Mouse (Mus musculus): ENCODE measurements around the gene Exosc5. TPM values are rescaled to one million over a fixed set of nuclear protein-coding genes. Genes with fewer than 3 reads are reported as not detected.

Exosc5 gene
- polyA plus RNA-seq, 1 experiment from 2014 or later, result 44.2 TPM

- Histone ChIP-seq H3K9me3 (no peaks in the 10 kb centered on the region), H3K4me2 (replicated peaks) (no peak overlapping the region), H3K27me3 (no peaks in the 10 kb centered on the region), H3K27ac (no peak overlapping the region), H3K9ac (replicated peaks) (no peak overlapping the region), H3K4me3 (replicated peaks) (no peak overlapping the region), H3K36me3 (peaks cover 28% of the 10 kb centered on the region), H3K4me1 (replicated peaks) (0 out of 2 replicates have a peak, but pooled peaks cover 5% of the 10 kb centered on the region)
- no peak for ATAC-seq
- WGBS, result 73% methylated on average over 4 of the region's 4 CpGs
Observed at GRCm38 (mm10) chr7:25644631-25645030, 14.3 kb upstream of the Exosc5 start.

DNA sequence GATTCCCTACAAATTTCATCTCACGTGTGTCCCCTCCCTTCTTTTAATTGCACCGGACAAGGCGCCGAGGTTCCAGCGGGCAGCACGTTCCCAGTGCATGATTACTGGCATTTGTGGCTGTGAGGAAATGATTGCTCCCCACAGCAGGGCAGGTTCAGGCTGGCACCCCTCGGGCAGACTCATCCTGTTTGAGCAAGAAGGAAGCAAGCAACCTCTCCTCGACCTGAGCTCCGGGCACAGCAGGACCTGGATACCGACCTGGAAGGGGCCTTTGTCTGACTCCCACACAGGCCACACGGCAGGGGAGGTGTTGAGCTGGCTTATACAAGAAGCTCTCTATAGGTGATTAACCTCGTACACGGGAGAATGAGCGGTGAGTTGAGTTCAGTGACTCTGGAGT, 13.9 kb upstream of the Exosc5 start:
- Histone ChIP-seq H3K4me1 (replicated peaks) (0 out of 2 replicates have a peak, but pooled peaks cover 5% of the 10 kb centered on the region), H3K27me3 (no peaks in the 10 kb centered on the region), H3K9ac (replicated peaks) (no peak overlapping the region), H3K9me3 (no peaks in the 10 kb centered on the region), H3K27ac (no peak overlapping the region), H3K4me3 (replicated peaks) (no peak overlapping the region), H3K4me2 (replicated peaks) (no peak overlapping the region), H3K36me3 (peaks cover 24% of the 10 kb centered on the region)
- no peak for ATAC-seq
- WGBS, result 48% methylated on average over 14 of the region's 14 CpGs

DNA sequence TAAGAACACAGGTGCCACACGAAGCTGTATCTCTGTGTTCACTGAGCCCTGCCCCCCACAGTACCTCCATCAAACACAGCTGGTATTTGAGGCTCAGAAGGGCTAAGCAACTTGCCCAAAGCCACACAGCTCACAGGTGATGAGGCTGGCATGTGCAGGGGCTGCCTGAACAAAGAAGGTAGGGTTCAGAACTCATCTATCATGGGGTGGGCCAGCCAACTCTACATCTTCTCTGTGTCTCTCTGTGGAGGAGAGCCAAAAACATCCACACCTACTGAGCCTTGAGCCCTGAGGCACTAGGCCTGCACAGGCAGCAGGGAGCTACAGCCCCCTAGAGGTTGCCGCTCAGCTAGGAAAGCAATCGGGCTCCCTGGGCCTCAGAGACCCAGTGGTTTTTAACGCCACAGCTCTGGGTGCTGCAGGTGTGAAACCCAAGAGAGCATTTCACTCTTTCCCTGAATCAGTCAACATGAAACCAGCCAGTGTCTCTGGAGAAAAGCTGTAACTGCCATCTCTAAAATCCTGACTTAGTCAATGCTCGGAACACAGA, 11.3 kb upstream of the Exosc5 start:
- Histone ChIP-seq H3K4me2 (replicated peaks) (no peak overlapping the region), H3K27ac (no peak overlapping the region), H3K4me3 (replicated peaks) (no peak overlapping the region), H3K9ac (replicated peaks) (no peak overlapping the region), H3K4me1 (replicated peaks) (0 out of 2 replicates have a peak, but pooled peaks cover 5% of the 10 kb centered on the region), H3K9me3 (no peaks in the 10 kb centered on the region), H3K36me3 (peaks cover 7% of the 10 kb centered on the region), H3K27me3 (no peaks in the 10 kb centered on the region)
- no peak for ATAC-seq
- 61% methylated on average over 5 of the region's 5 CpGs for WGBS

GRCm38 (mm10) chr7:25649839-25650238, 9.1 kb upstream of the Exosc5 start:
- 89% methylated on average over 5 of the region's 5 CpGs for WGBS
- H3K9me3 ChIP-seq, result no peaks in the 10 kb centered on the region
- no peak overlapping the region for H3K4me2 ChIP-seq (replicated peaks)
- H3K4me1 ChIP-seq (replicated peaks), result 0 out of 2 replicates have a peak, but pooled peaks cover 5% of the 10 kb centered on the region
- peaks cover 6% of the 10 kb centered on the region for H3K36me3 ChIP-seq
- H3K27me3 ChIP-seq, result no peaks in the 10 kb centered on the region
- ATAC-seq, result no peak
- H3K27ac ChIP-seq, result no peak overlapping the region
- H3K4me3 ChIP-seq (replicated peaks), result no peak overlapping the region
- H3K9ac ChIP-seq (replicated peaks), result no peak overlapping the region

- Histone ChIP-seq H3K36me3 (no peaks in the 10 kb centered on the region; the same call in 1 of the 2 replicates), H3K27me3 (no peaks in the 10 kb centered on the region), H3K9ac (replicated peaks) (no peak overlapping the region), H3K27ac (no peak overlapping the region), H3K4me1 (replicated peaks) (peaks cover 11% of the 10 kb centered on the region), H3K4me3 (replicated peaks) (no peak overlapping the region), H3K9me3 (no peaks in the 10 kb centered on the region), H3K4me2 (replicated peaks) (no peak overlapping the region)
- 92% methylated on average over 8 of the region's 8 CpGs for WGBS
- ATAC-seq, result no peak
Observed at GRCm38 (mm10) chr7:25651281-25651680, 7.7 kb upstream of the Exosc5 start.

- no peak for ATAC-seq
- Histone ChIP-seq H3K4me3 (replicated peaks) (no peak overlapping the region), H3K4me2 (replicated peaks) (no peak overlapping the region), H3K27me3 (no peaks in the 10 kb centered on the region), H3K4me1 (replicated peaks) (peaks cover 20% of the 10 kb centered on the region), H3K9ac (replicated peaks) (no peak overlapping the region), H3K36me3 (no peaks in the 10 kb centered on the region; the same call in 1 of the 2 replicates), H3K9me3 (no peaks in the 10 kb centered on the region), H3K27ac (no peak overlapping the region)
- 91% methylated on average over 12 of the region's 12 CpGs for WGBS
Observed at GRCm38 (mm10) chr7:25652244-25652759, 6.7 kb upstream of the Exosc5 start.

DNA sequence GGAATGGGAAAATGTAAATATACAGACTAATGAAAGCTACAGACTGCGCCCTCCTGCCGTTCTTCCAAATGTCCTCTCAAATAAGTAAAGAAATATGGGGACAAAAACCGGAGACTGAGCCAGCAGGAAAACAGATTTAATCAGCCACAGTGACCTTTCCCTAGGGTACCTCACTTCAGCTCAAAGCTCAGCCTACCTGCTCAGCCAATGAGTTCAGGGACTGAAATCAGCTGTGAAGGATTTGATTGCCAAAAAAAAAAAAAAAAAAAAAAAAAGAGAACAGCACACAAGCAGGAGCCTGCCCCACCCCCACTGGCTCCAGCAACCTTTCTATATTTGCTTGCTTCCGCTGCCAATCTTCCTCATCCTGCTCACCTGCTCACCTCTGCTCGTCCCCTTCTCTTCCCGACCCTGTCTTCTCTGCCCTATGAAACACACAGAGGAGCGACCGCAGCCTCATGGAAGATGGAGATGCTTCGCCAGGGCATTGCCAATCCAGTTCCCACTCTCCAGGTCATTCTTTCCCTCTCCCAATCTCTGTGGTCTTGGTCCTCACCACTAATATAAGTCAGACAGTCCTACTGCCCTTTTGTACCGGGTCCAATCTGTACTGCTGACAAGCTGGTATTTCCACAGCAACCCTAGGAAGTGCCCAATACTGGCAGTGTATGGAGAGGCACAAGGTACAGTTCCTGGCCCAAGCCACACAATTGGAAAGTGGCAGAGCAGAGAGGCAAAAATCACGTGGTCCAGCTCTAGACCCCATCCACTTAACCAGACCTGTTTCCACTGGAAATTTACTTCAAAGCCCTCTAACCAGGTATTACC, 3.1 kb upstream of the Exosc5 start:
- no peak for ATAC-seq
- Histone ChIP-seq H3K36me3 (no peaks in the 10 kb centered on the region; the same call in 1 of the 2 replicates), H3K27ac (no peak overlapping the region), H3K27me3 (no peaks in the 10 kb centered on the region), H3K4me3 (replicated peaks) (no peak overlapping the region), H3K9me3 (no peaks in the 10 kb centered on the region), H3K4me1 (replicated peaks) (peaks cover 35% of the 10 kb centered on the region), H3K4me2 (replicated peaks) (no peak overlapping the region), H3K9ac (replicated peaks) (no peak overlapping the region)
- WGBS, result 81% methylated on average over 11 of the region's 11 CpGs

- no peak for ATAC-seq
- WGBS, result 42% methylated on average over 10 of the region's 10 CpGs
Observed at GRCm38 (mm10) chr7:25657785-25658184, 1.2 kb upstream of the Exosc5 start.

DNA sequence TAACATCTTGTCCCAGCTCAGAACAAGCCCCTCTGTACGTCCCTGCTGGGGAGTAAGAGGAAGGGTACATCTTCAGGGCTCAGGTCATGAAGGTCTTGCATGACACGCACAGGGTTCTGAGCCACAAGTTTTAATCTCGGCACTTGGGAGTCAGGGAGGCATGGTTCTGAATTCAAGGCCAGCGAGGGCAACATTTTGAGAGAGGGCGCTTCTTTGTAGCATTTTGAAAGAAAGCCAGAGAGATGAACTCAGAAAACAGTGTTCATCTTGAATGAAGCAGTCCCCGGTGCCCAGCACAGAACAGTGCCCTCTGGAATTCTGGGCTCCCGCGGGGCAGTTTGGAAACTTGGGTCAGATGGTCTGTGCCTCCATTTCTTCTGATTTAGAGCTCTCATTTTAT, 7.4 kb downstream of the Exosc5 start:
- Histone ChIP-seq H3K9me3 (no peaks in the 10 kb centered on the region), H3K27me3 (no peaks in the 10 kb centered on the region), H3K4me2 (replicated peaks) (no peak overlapping the region), H3K9ac (replicated peaks) (no peak overlapping the region), H3K27ac (no peak overlapping the region), H3K4me3 (replicated peaks) (no peak overlapping the region), H3K36me3 (peaks cover 57% of the 10 kb centered on the region), H3K4me1 (replicated peaks) (no peaks in the 10 kb centered on the region)
- no peak for ATAC-seq
- WGBS, result 93% methylated on average over 8 of the region's 8 CpGs

More at GRCm38 (mm10) chr7:25657785-25658184, 1.2 kb upstream of the Exosc5 start:
- H3K9ac ChIP-seq (replicated peaks), result peak overlapping the region; percentile 66
- H3K27ac ChIP-seq, result no peak overlapping the region
- no peaks in the 10 kb centered on the region for H3K27me3 ChIP-seq
- peaks cover 35% of the 10 kb centered on the region for H3K4me1 ChIP-seq (replicated peaks)
- H3K36me3 ChIP-seq, result peaks cover 3% of the 10 kb centered on the region; the same call in 1 of the 2 replicates
- peak overlapping the region; percentile 85 for H3K4me2 ChIP-seq (replicated peaks)
- no peaks in the 10 kb centered on the region for H3K9me3 ChIP-seq
- H3K4me3 ChIP-seq (replicated peaks), result peak overlapping the region; percentile 60

- H3K4me2 ChIP-seq (replicated peaks), result no peak overlapping the region
- H3K27me3 ChIP-seq, result peaks cover 13% of the 10 kb centered on the region
- WGBS, result 89% methylated on average over 10 of the region's 10 CpGs
- H3K9ac ChIP-seq (replicated peaks), result no peak overlapping the region
- peaks cover 48% of the 10 kb centered on the region for H3K36me3 ChIP-seq
- no peaks in the 10 kb centered on the region for H3K4me1 ChIP-seq (replicated peaks)
- no peak for ATAC-seq
- H3K9me3 ChIP-seq, result no peaks in the 10 kb centered on the region
- no peak overlapping the region for H3K4me3 ChIP-seq (replicated peaks)
- H3K27ac ChIP-seq, result no peak overlapping the region
Observed at GRCm38 (mm10) chr7:25669158-25669557, 10.2 kb downstream of the Exosc5 start.

DNA sequence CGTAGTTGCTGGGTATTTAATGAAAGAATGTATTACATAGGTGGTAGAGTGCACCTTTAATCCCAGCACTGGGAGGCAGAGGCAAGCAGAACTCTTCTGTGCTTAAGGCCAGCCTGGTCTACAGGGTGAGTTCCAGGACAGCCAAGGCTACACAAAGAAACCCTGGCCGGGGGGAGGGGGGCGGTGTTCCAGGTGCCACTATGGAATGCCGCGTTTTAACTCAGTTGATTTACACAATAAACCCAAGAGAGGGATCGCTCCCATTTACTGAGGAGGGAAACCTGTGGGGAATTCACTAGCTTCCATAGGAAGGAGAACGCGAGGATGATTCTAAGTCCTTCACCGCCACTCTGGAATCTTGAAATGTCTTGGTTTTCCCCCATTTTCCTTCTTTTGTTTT, 10.7 kb downstream of the Exosc5 start:
- 88% methylated on average over 9 of the region's 9 CpGs for WGBS
- H3K27ac ChIP-seq, result no peak overlapping the region
- peaks cover 43% of the 10 kb centered on the region for H3K36me3 ChIP-seq
- ATAC-seq, result no peak
- H3K4me2 ChIP-seq (replicated peaks), result no peak overlapping the region
- H3K9me3 ChIP-seq, result no peaks in the 10 kb centered on the region
- H3K4me3 ChIP-seq (replicated peaks), result no peak overlapping the region
- H3K4me1 ChIP-seq (replicated peaks), result no peaks in the 10 kb centered on the region; the same call in 1 of the 2 replicates
- H3K27me3 ChIP-seq, result peaks cover 18% of the 10 kb centered on the region
- no peak overlapping the region for H3K9ac ChIP-seq (replicated peaks)

DNA sequence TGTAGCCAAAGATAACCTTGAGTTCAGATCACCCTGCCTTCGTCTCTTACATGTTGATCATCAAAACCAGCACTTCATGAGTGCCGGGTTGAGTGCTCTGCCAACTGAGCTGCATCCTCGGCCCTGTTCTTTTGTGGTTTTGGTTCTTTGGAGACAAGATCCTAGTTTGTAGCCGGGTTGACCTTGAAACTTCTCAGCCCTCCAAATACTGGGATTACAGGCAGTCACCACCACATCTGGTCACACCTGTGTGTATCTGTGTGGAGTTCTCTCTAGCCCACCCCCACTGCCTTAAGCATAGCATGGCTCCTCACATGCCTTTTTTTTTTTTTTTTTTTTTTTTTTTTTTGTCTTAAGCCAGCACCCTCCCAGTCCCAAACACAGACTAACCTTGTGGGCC, 11.1 kb downstream of the Exosc5 start:
- WGBS, result 90% methylated on average over 4 of the region's 4 CpGs
- Histone ChIP-seq H3K9me3 (no peaks in the 10 kb centered on the region), H3K4me2 (replicated peaks) (no peak overlapping the region), H3K27ac (no peak overlapping the region), H3K4me3 (replicated peaks) (no peak overlapping the region), H3K4me1 (replicated peaks) (peaks cover 4% of the 10 kb centered on the region), H3K9ac (replicated peaks) (no peak overlapping the region), H3K27me3 (peaks cover 22% of the 10 kb centered on the region), H3K36me3 (peaks cover 38% of the 10 kb centered on the region)
- no peak for ATAC-seq
